Mouse (Mus musculus) embryonic fibroblast, embryonic 13.5 days (primary cell): ENCODE measurements around the gene Mx1.

Source experiments
- CTCF ChIP-seq: IDR thresholded peaks from 2 replicates; pipeline ENCODE4 v1.5.1; 2011; ENCODE audit warnings: mild to moderate bottlenecking, control low read depth, low read length, moderate library complexity, borderline replicate concordance; ENCODE audit not compliant: insufficient read depth
- POLR2A ChIP-seq: IDR thresholded peaks from 2 replicates; pipeline ENCODE4 v1.6.1; 2011; ENCODE audit warnings: low read depth, mild to moderate bottlenecking, control low read depth, low read length, moderate library complexity

DNA sequence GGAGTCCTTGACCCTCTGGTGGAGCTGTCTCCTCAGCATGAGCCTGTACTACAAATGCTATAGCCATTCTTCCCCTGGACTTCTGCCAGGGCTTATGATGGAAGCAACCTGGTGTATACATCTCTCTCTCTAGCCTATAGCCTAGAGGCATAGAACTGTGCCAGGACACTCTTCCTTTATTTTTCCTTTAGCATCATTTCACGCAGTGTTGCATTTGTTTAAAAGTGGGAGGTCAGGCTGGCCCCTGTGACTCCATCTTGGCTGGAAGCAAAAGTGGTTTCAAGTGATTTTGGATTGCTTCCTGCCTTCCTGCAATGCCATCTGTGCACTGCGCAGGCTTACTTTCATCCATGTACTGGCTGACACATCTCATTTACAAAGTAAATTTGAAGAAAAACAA, 28.5 kb downstream of the Mx1 start:
- TF ChIP-seq POLR2A = no peak
- no peak for TF ChIP-seq CTCF
